Mouse (Mus musculus) NIH3T3 (cell line): ENCODE results near the gene Hmgcr.

Experiments
- DNase-seq: peaks from one replicate; pipeline ENCODE4 v3.0.0-alpha.2; 2012; ENCODE audit warnings: low read depth

Hmgcr gene

GRCm38 (mm10) chr13:96670406-96671077 lies at the start of gene Hmgcr:
Hmgcr (minus strand) TSS chr13:96670936.
- DNase-seq = peak; percentile 97

- DNase-seq = no peak
Observed at GRCm38 (mm10) chr13:96720003-96720402, 49.3 kb upstream of the Hmgcr start.

GRCm38 (mm10) chr13:96717821-96718220 lies 47.1 kb upstream of the Hmgcr start:
- no peak for DNase-seq

GRCm38 (mm10) chr13:96716311-96716710 lies 45.6 kb upstream of the Hmgcr start:
- no peak for DNase-seq

DNA sequence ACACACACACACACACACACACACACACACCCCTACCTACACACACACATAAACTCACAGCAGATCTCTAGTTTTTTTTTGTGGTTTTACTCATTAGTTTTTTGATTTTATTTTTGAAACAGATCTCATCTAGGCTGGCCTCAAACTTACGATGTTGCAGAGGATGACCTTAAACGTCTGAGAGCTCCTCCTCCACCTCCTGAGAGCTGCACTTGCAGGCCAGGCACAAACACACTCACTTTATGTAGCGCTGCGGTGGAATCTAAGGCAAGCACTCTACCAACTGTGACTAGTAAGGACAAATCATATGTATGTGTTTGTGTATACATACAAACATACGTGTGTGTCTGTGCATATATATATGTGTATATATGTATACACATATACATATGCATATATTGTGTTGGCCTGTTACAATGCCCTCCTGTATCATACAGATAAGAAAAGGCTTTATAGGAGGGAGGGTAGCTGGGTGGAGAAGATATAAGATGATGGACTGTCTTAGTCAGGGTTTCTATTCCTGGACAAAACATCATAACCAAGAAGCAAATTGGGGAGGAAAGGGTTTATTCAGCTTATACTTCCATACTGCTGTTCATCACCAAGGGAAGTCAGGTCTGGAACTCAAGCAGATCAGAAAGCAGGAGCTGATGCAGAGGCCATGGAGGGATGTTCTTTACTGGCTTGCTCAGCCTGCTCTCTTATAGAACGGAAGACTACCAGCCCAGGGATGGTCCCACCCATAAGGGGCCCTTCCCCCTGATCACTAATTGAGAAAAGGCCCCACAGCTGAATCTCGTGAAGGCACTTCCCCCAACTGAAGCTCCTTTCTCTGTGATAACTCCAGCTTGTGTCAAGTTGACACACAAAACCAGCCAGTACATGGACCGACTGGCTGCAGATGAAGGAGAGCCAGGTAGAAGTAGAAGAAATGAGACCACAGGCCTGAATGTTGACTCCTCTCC lies 38.8 kb upstream of the Hmgcr start:
- no peak for DNase-seq

GRCm38 (mm10) chr13:96702567-96703278 lies 32.0 kb upstream of the Hmgcr start:
- DNase-seq = no peak

DNA sequence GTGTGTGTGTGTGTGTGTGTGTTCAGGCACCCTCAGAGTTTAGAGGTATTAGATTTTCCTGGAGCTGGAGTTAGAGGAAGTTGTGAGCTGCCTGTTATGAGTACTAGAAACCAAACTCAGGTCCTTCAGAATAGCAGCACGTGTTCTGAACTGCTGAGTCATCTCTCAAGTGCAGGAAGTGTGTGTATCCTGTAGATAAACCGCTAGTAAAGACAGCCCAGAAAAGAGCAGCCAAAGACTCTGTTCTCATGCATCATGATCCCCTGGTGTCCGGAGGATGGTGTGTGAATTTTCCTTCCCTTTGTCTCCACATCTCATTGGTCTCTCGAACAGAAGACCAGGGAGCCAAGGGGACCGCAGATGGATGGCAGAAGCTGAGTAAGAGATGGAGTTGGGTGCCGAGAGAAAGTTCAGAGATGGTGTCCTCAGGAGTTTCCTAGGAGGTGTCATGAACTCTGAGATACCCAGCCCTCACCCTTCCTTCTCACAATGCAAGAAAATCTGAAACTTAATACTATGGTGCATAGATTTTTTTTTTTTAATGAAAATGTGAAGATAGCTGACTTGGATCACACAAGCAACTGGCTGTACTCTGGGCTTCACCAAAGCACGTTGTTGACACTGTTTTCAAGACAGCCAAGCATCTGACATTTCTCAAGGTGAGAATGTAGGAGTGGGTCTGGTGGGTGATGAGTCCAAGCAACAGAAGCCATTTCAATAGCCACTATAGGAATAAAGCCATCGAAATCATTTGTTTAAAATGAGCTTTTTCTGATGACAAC lies 27.3 kb upstream of the Hmgcr start:
- DNase-seq = peak; percentile 30

GRCm38 (mm10) chr13:96695428-96695827 lies 24.7 kb upstream of the Hmgcr start:
- no peak for DNase-seq

GRCm38 (mm10) chr13:96689901-96690300 lies 19.2 kb upstream of the Hmgcr start:
- DNase-seq = no peak

GRCm38 (mm10) chr13:96687261-96687660 lies 16.5 kb upstream of the Hmgcr start:
- DNase-seq = peak; percentile 54

DNA sequence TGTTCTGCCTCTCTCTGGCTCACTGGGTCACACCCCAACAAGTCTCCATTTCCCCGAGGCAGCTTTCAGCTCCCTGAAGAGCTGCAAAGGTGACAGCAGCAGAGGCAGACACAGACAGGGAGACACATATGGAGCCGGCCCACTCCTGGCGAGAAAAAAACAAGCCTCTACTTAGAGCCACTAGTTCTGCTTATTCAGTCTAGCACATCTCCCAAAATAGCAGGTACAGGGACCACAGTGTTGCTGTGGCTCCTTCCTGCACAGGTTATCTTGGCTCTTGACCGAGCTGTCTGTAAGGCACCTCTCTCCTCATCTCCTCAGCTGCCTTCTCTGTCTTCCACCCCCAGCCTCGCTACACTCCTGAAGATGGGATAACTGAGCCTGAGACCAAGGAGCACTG lies 14.0 kb upstream of the Hmgcr start:
- no peak for DNase-seq

DNA sequence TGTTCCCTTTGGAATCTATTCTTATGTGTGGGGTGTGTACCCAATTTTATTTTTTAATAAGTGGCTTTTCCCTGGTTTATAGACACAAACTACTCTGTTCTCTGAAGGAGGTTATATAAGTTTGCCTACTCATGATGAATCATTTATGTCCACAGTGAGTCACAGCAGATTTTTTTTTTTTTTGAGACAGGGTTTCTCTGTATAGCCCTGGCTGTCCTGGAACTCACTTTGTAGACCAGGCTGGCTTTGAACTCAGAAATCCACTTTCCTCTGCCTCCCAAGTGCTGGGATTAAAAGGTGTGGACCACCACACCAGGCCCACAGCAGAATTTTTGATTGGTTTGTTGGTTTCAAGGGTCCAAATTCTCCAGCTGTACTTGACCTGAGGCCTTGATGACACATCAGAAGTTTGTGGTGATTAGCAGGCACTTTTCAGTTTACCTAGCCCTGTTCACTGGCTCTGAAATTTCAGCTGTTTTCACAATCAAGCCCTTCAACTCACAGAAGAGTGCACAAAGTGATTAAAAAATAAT lies 10.4 kb upstream of the Hmgcr start:
- DNase-seq = peak; percentile 41

DNA sequence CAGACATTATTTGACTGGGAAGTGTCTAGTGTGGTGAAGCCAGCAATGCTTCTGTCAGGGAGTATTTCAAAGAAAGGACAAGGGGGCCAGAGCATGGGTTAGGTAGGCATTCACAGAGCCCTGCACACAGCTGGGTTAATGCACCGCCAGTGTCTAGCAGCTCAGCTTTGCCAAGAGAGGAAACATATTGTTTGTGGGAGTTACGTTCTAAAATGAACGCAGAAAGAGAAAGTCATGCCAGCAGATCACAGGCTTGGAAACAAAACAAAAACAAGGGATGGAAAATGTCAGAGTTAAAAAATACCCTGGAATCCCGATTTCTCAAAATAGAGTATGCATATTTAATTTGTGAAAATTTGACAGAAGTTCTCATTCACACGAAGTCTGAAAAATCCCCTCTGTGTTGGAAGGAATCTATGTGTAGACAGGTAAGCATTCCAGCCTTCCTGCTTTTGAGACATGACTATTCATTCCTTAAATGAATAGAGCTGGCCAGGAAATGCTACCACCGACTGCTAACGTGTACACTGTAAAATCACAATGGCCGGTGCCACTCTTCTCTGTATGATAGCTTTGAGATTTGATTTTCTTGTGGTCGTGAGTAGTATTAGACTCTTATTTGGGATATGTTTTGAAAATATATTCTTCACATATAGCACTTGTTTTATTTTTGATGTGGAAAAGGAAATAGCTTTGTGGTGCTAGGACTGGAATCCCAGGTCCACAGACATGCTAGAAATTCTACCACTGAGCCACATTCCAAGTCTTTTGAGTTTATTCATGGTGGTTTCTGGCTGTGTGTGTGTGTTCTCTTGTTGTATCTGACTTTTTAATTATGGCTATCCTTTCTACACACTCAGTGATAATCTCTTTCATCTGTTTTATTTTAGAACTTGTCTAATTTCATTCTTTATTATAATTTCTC lies 9.7 kb upstream of the Hmgcr start:
- DNase-seq = no peak

DNA sequence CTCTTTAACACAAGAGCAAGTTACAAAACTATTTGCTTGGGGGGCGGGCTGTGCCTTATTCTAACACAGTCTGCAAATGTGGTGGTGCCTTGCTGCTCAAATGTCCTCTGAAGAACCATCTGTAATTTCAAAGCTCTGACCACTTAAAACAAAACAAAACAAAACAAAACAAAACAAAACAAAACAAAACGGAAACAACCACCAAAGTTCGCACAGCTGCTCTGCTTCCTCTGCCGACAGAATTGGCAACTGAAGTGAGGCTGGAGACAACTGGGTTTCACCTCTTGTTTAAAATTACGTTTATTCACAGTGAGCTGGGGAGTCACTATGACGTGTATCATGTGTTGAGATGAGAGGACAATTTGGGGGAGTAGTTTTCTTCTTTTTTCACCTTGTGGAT lies 7.9 kb upstream of the Hmgcr start:
- DNase-seq = no peak

- no peak for DNase-seq
Observed at GRCm38 (mm10) chr13:96677071-96677470, 6.3 kb upstream of the Hmgcr start.

GRCm38 (mm10) chr13:96675756-96676155 lies 5.0 kb upstream of the Hmgcr start:
- no peak for DNase-seq

GRCm38 (mm10) chr13:96673817-96674216 lies 3.1 kb upstream of the Hmgcr start:
- DNase-seq = no peak

DNA sequence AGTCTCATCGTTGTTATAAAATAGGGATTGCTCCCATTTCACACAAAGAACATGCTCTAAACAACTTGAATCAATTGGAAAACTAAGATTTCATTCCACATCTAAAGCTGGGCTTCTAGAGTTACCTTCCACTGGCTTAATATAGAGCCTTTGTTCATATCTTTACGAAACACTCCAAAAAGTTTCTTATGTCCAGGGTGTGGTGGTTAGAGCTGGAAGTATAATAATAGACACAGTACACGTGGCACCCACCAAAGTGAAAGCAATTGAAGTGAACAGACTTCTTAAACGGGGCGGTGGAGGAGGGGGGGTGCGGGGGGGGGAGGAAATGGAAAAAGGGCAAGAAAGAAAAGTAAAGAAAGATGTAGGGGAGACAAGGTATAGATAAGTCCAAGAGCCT lies 1.5 kb upstream of the Hmgcr start:
- no peak for DNase-seq

- no peak for DNase-seq
Observed at GRCm38 (mm10) chr13:96671906-96672234, 1.1 kb upstream of the Hmgcr start.

DNA sequence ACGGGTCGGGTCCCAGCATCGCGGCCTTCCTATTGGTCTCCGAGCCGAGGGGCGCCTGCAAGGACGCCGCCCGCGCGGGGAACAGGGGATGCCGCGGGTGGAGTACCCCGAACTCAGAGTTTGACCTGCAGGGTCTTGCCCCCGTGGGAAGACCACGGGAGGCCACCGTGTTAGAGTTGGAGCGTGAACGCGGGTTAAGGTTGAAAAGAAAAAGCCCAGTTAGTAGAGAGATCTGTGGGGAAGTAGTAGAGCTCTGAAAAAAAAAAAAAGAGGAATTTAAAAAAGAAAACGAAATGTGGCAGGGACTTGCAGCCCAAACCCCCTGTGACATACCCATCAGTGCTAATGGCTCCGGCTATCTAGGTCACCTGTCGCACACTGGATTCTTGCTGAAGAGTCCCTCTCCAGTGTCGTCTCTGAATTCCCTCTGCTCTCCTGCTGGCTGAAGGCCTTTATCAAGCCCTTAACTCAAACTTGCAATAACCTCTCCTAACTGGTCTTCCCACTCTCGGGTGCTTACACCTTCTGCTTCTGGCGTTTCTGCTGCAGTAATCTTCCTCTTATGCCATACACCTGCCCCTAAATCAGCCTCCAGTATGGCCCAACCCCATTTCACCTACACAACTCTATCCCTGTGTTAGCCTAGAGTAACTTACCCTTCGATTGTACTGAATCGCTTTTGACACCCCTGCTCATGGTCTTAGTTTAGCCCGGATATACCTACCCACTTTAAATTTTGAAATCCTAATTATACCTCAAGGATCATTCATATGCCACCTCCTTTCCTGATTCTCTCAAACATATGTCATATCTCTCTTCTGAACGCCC lies 556 bp upstream of the Hmgcr start:
- DNase-seq = peak; percentile 30
